Mouse (Mus musculus) urinary bladder, postnatal 4 days (tissue): ENCODE results near the gene Selenos.
"Not testable (repeated sequence)": the region's sequence is repeated elsewhere in the genome, so short reads cannot be mapped to it uniquely, and the experiment has no call there.

ENCODE experiments used
- DNase-seq, 2 experiments: peaks; one replicate each; pipeline ENCODE4 v3.0.0; 2021 to 2022; ENCODE audit warnings: low spot score in 2 of 2

Selenos gene

DNA sequence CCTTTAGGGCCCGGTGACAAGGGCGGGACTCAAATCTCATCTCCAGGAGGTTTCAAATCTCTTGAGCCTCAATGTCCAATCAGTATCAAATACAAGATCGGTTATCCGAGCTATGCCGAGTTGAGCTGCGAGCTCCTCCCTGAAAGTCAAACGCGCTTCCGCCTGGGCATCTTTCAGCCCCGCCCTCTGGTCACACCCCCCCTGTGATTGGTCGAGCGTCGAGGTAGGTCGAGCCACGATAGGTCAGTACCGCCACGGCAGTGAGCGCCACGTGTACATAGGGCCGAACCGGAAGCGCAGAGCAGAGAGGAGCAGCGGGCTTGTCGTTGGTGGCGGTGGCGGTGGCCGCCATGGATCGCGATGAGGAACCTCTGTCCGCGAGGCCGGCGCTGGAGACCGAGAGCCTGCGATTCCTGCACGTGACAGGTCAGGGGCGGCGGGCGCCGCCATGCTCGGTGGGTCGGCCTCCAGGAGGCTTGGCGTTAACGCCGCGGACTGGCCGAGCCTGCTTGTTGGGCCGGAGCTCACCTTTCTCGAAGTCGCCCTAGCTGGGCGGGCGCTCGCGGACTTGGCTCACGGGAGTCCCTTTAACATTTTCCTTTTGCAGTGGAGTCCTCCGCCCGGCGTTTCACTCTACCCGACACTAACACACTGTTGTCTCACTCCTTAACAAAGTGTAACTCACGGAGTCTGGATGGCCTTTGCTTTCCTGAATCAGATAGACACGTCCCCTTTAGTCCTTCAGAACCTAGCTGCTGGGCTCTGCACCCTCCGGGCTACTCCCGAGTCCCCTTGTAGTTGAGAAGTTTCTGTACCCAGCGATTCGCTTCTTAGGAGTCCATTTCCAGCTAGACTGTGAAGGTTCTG is at the start of gene Selenos:
Gene Selenos (plus strand): TSS at position 286 of the 867 bp plus-strand sequence.
- DNase-seq: peak; percentile 94 to 96

DNA sequence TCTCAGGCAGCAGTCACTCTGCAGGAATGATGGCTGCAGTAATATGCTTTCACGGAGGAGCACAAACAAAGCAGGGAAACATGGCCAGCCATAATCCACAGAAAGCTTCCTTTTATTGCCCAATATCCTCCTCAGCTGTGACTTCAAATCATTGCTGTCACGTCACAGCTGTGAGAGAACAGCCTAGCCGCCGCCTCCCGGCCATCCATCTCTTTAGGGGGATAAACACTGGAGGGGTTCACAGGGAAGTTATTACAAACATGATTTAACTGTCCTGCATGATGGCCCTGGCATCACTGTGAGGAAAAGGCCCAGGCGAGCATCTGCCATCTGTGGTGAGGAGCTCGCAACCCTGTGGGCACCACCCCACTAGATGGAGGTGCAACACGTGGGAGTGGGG is 42.6 kb upstream of the Selenos start:
- DNase-seq: no peak

- DNase-seq: no peak
Observed at GRCm38 (mm10) chr7:66038261-66038660, 41.2 kb upstream of the Selenos start.

DNA sequence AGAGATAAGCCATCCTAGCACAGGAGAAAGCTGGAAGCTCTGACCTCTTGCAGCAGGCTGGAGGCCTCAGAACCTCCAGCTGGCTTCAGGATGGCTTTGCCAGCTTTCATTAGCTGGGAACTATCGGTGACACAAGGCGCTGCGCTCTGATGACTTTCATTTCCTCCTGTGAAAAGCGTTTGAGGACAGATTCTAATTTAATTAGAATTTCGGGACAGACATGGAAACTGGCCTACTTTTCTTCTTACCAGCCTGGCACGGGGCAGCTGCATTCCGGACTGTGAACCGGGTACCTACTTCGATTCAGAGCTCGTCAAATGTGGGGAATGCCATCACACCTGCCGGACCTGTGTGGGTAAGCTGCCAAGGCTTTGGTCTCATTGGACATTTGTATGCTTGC is 40.7 kb upstream of the Selenos start:
- no peak for DNase-seq

- no peak for DNase-seq
Observed at GRCm38 (mm10) chr7:66040026-66040814, 39.2 kb upstream of the Selenos start.

DNA sequence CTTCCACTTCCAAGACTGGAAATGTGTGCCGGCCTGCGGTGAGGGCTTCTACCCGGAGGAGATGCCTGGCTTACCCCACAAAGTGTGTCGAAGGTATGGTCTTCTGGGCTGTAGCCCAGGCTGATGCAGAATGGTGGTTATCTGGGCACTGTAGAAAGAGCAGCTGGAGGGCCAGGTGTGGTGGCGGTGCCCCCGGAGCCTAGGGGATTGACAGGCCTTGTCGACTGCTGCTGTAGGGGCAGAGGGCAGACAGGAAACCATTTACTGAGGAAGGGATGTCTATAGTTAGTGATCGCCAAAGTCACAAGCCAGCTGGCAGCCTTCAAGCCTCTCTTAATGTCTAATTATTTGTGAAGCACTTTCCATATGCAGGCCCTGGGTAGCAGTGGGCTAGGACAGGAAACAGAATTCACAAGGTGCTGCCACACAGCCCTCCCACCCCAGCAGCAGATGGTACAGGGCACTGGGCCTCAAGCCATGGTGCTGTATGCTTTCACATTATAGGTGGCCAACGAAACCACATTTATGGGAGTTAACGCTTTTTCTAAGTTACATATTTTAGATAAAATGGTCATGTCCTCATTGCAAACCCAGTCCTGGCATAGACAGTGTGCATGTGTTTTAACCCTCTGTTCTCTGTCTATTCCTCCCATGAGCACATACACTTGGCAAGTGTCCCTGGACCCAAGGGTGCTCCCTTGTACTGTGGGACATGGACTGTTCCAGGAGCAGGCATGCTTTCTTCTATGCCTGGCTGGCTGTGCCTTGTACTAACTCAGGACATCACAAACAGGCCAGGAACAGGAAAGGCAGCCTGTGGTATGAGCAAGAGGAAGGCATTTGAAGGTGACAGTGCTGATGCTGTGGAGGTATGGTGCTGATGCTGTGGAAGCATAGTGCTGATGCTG is 35.6 kb upstream of the Selenos start, which contains the start of gene Gm45213:
Gene Gm45213 (plus strand): TSS at position 51 of the 908 bp plus-strand sequence.
- no peak for DNase-seq

GRCm38 (mm10) chr7:66044617-66045016 is 34.8 kb upstream of the Selenos start:
- no peak for DNase-seq

DNA sequence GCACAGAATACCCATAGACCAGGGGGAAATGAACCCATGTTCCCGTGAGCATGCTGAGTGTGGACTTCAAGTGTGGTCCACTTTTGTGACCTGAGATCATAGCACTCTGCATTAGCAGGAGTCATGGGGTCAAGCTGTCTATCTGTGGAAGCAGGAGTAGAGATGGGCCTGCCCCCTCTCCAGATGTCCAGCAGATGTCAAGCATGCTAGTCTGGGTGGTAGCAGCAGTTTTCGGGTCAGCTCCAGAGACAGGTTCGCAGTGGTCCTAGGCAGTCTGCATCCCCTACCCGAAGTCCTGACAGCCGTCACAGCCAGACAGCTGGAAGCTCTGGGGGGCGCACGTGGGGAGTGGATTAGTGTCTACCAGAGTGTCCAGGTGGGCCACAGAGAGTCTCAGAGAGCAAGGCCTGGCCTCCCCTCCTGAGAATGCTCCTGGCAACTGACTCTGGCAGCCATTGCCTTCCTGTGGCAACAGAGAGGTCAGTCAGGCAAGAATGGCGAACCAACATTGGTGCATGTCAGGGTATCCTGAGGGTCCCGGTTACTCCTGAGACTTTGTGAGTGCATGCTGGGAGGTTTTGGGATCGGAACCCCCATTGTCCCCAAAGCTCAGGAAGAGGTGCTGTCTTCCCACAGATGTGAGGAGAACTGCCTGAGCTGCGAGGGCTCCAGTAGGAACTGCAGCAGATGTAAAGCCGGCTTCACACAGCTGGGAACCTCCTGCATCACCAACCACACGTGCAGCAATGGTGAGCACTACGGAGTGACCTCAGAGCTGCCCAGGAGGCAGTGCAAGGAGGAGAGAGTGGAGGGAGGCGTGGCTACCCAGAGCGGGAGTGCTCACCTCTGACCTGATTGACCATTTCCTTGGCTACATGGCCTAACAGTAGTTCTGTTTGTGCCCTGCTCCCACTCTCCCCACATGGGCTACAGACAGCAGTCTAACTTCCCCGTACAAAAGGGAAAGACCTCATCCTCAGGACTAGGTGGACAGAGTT is 32.2 kb upstream of the Selenos start:
- no peak for DNase-seq

GRCm38 (mm10) chr7:66047975-66048374 is 31.5 kb upstream of the Selenos start:
- no peak for DNase-seq

DNA sequence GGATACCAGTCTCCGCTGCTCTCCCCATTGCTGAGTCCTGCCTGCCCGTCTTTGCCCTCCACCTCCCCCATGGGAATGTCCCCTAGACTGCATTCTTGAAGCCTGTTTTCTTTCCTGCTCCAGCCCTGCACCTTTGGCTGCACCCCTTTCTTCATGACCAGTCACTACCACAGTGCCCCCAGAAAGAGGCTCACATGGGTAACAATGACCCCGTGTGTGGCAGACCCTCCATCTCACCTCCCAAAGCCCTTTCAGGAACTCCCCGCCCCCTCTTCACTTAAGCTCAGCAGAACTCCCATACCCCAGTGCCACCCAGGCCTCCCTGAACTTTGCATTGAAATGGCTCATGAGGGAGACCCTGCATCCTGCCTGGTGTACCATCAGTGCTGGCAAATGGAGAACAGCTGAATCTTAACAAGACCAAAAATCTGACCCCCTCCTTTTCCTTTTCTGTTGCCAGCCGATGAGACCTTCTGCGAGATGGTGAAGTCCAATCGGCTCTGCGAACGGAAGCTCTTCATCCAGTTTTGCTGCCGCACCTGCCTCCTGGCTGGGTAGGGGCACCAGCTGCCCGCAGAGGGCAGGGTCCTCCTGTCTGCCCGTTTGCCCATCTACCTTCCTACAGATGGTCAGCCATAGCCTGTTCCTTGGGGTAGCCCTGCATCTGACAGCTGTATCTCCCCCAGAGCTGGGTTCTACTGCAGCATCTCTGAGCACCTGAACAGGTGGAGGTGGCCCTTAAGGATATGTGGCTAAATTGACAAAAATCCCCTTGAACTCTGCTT is 30.8 kb upstream of the Selenos start:
- no peak for DNase-seq

DNA sequence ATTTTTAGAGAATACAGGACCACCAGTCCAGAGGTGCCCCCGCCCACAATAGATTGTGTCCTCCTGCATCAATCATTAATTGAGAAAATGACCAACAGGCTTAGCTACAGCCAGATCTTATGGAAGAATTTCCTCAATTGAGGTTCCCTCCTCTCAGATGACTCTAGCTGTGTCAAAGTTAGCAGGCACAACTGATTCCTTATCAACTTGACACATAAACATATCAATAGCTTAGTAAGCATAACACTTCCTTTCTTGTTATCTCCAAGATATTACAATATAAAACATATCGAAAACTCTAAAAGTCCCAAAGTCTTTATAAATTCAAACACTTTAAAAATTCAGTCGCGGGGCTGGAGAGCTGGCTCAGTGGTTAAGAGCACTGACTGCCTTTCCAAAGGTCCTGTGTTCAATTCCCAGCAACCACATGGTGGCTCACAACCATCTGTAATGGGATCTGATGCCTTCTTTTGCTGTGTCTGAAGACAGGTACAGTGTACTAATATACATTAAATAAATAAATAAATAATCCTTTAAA is 25.4 kb upstream of the Selenos start:
- no peak for DNase-seq

DNA sequence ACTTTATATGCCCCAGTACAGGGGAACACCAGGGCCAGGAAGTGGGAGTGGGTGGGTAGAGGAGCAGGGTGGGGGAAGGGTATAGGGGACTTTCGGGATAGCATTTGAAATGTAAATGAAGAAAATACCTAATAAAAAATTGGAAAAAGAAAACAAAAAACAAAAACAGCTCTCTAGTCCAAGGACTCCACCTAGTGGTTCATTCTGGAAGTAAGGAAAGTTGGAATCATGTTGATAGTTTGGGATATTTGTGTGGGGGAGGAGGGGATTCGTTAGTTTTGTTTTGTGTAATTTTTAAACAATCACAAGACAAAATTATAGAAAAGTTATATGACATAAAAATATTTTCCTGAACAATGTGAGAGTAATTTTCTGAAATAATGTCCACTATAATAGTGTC is 24.1 kb upstream of the Selenos start:
- DNase-seq: not testable (repeated sequence)

GRCm38 (mm10) chr7:66058703-66059102 is 20.7 kb upstream of the Selenos start, which contains the start of gene Snrpa1:
Gene Snrpa1 (plus strand): TSS chr7:66059003.
- no peak for DNase-seq

GRCm38 (mm10) chr7:66060066-66060956 is 19.1 kb upstream of the Selenos start:
- peak; percentile 82 to 87 for DNase-seq

DNA sequence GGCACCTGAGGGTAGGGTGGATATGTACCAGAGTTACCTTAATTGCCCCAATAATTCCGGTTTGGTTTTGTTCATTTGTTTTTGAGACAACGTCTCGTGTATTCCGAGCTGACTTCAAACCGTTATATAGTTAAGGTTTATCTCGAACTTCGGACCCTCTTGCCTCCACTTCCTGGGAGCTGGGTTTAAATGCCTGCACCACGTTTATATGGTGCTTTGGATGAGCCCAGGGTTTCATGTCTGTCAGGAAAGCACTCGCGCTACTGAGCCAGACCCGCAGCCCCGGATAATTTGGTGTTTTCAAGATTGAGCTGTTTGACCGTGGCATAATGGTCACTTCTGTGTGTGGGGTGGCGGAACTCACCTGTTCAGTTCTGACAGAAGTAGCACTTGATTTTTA is 18.4 kb upstream of the Selenos start:
- no peak for DNase-seq

DNA sequence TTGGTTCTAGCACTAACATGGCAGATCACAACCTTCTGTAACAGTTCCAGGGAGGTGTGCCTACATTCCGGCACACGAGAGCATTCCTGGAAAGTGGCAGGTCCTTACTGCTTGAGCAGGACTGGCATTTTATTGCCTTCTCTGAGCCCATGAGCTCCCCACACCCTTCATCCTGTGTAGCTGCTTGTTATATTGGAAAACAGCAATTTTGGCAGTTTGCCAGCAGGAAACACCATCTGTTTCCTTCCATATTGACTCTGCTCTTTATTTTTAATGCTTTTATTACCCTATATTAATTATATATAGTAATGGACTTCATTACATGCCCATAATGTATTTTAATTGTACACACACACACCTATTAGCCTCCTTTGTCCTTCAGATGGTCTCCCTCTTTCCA is 3.0 kb upstream of the Selenos start:
- DNase-seq: no peak

GRCm38 (mm10) chr7:66080231-66080613 is 773 bp downstream of the Selenos start:
- DNase-seq: no peak

GRCm38 (mm10) chr7:66083757-66084156 is 4.3 kb downstream of the Selenos start:
- DNase-seq: no peak
